Mouse (Mus musculus): Measurements from ENCODE around the gene Brinp1. TPM values are rescaled to one million over a fixed set of nuclear protein-coding genes. Genes with fewer than 3 reads are reported as not detected.
"Not testable (repeated sequence)": the region's sequence is repeated elsewhere in the genome, so short reads cannot be mapped to it uniquely, and the experiment has no call there.

Gene Brinp1
- polyA plus RNA-seq, 1 experiment from 2014 or later: 2.4 TPM

- no peaks in the 10 kb centered on the region for H3K27me3 ChIP-seq (ENCODE audit: control insufficient read depth, insufficient read depth, low read length)
- no peak overlapping the region for H3K4me2 ChIP-seq (ENCODE audit: low read depth, severe bottlenecking)
- no peaks in the 10 kb centered on the region for H3K4me1 ChIP-seq (ENCODE audit: control insufficient read depth, insufficient read depth, low read length)
- no peaks in the 10 kb centered on the region for H3K36me3 ChIP-seq (ENCODE audit: control insufficient read depth, insufficient read depth, low read length)
- no peak overlapping the region for H3K27ac ChIP-seq (replicated peaks; ENCODE audit: low read depth, low read length)
- H3K4me3 ChIP-seq (ENCODE audit: low read depth, low read length): no peak overlapping the region
- DNase-seq (ENCODE audit: low spot score) (no peak), ATAC-seq (ENCODE audit: insufficient number of reproducible peaks, low FRiP score, low TSS enrichment, low read depth) (no peak)
- no peak overlapping the region for H3K9ac ChIP-seq (ENCODE audit: low read length)
- H3K9me3 ChIP-seq (ENCODE audit: control insufficient read depth, low read length): no peaks in the 10 kb centered on the region
- 84% methylated on average over 4 of the region's 4 CpGs for WGBS
Observed at GRCm38 (mm10) chr4:68865135-68865767, 88.9 kb downstream of the Brinp1 start.

GRCm38 (mm10) chr4:68864668-68865067, 89.5 kb downstream of the Brinp1 start:
- no peaks in the 10 kb centered on the region for H3K36me3 ChIP-seq (ENCODE audit: control insufficient read depth, insufficient read depth, low read length)
- DNase-seq (ENCODE audit: low spot score) (no peak), ATAC-seq (ENCODE audit: insufficient number of reproducible peaks, low FRiP score, low TSS enrichment, low read depth) (no peak)
- H3K4me3 ChIP-seq (ENCODE audit: low read depth, low read length): no peak overlapping the region
- no peak overlapping the region for H3K27ac ChIP-seq (replicated peaks; ENCODE audit: low read depth, low read length)
- no peak overlapping the region for H3K9ac ChIP-seq (ENCODE audit: low read length)
- H3K4me1 ChIP-seq (ENCODE audit: control insufficient read depth, insufficient read depth, low read length): no peaks in the 10 kb centered on the region
- no peaks in the 10 kb centered on the region for H3K27me3 ChIP-seq (ENCODE audit: control insufficient read depth, insufficient read depth, low read length)
- WGBS: 94% methylated on average over 2 of the region's 2 CpGs
- H3K9me3 ChIP-seq (ENCODE audit: control insufficient read depth, low read length): no peaks in the 10 kb centered on the region
- no peak overlapping the region for H3K4me2 ChIP-seq (ENCODE audit: low read depth, severe bottlenecking)

- ATAC-seq (ENCODE audit: insufficient number of reproducible peaks, low FRiP score, low TSS enrichment, low read depth) (no peak), DNase-seq (ENCODE audit: low spot score) (no peak)
- Histone ChIP-seq H3K9me3 (ENCODE audit: control insufficient read depth, low read length) (no peaks in the 10 kb centered on the region), H3K4me2 (ENCODE audit: low read depth, severe bottlenecking) (no peak overlapping the region), H3K27ac (replicated peaks; ENCODE audit: low read depth, low read length) (no peak overlapping the region), H3K36me3 (ENCODE audit: control insufficient read depth, insufficient read depth, low read length) (no peaks in the 10 kb centered on the region), H3K4me3 (ENCODE audit: low read depth, low read length) (no peak overlapping the region), H3K27me3 (ENCODE audit: control insufficient read depth, insufficient read depth, low read length) (no peaks in the 10 kb centered on the region), H3K4me1 (ENCODE audit: control insufficient read depth, insufficient read depth, low read length) (no peaks in the 10 kb centered on the region), H3K9ac (ENCODE audit: low read length) (no peak overlapping the region)
- 38% methylated on average over 1 of the region's 1 CpGs for WGBS
Observed at GRCm38 (mm10) chr4:68856868-68857267, 97.3 kb downstream of the Brinp1 start.

- no peaks in the 10 kb centered on the region for H3K27me3 ChIP-seq (ENCODE audit: control insufficient read depth, insufficient read depth, low read length)
- 72% methylated on average over 3 of the region's 3 CpGs for WGBS
Observed at GRCm38 (mm10) chr4:68849671-68850070, 104.5 kb downstream of the Brinp1 start.

GRCm38 (mm10) chr4:68846976-68847375, 107.2 kb downstream of the Brinp1 start:
- H3K4me3 ChIP-seq (ENCODE audit: low read depth, low read length): no peak overlapping the region
- H3K4me2 ChIP-seq (ENCODE audit: low read depth, severe bottlenecking): no peak overlapping the region
- no peaks in the 10 kb centered on the region for H3K4me1 ChIP-seq (ENCODE audit: control insufficient read depth, insufficient read depth, low read length)
- no peak overlapping the region for H3K9ac ChIP-seq (ENCODE audit: low read length)
- H3K36me3 ChIP-seq (ENCODE audit: control insufficient read depth, insufficient read depth, low read length): no peaks in the 10 kb centered on the region
- H3K27ac ChIP-seq (replicated peaks; ENCODE audit: low read depth, low read length): no peak overlapping the region
- 76% methylated on average over 1 of the region's 1 CpGs for WGBS
- DNase-seq (ENCODE audit: low spot score): no peak
- no peak for ATAC-seq (ENCODE audit: insufficient number of reproducible peaks, low FRiP score, low TSS enrichment, low read depth)
- no peaks in the 10 kb centered on the region for H3K27me3 ChIP-seq (ENCODE audit: control insufficient read depth, insufficient read depth, low read length)
- no peaks in the 10 kb centered on the region for H3K9me3 ChIP-seq (ENCODE audit: control insufficient read depth, low read length)

More at GRCm38 (mm10) chr4:68849671-68850070, 104.5 kb downstream of the Brinp1 start:
- Histone ChIP-seq H3K9ac (ENCODE audit: low read length) (no peak overlapping the region), H3K4me2 (ENCODE audit: low read depth, severe bottlenecking) (no peak overlapping the region), H3K9me3 (ENCODE audit: control insufficient read depth, low read length) (no peaks in the 10 kb centered on the region), H3K4me1 (ENCODE audit: control insufficient read depth, insufficient read depth, low read length) (no peaks in the 10 kb centered on the region), H3K36me3 (ENCODE audit: control insufficient read depth, insufficient read depth, low read length) (no peaks in the 10 kb centered on the region), H3K27ac (replicated peaks; ENCODE audit: low read depth, low read length) (no peak overlapping the region), H3K4me3 (ENCODE audit: low read depth, low read length) (no peak overlapping the region)
- DNase-seq (ENCODE audit: low spot score) (no peak), ATAC-seq (ENCODE audit: insufficient number of reproducible peaks, low FRiP score, low TSS enrichment, low read depth) (no peak)

GRCm38 (mm10) chr4:68845964-68846363, 108.2 kb downstream of the Brinp1 start:
- Histone ChIP-seq H3K27me3 (ENCODE audit: control insufficient read depth, insufficient read depth, low read length) (no peaks in the 10 kb centered on the region), H3K4me3 (ENCODE audit: low read depth, low read length) (no peak overlapping the region), H3K9me3 (ENCODE audit: control insufficient read depth, low read length) (no peaks in the 10 kb centered on the region), H3K4me2 (ENCODE audit: low read depth, severe bottlenecking) (no peak overlapping the region), H3K9ac (ENCODE audit: low read length) (no peak overlapping the region), H3K36me3 (ENCODE audit: control insufficient read depth, insufficient read depth, low read length) (no peaks in the 10 kb centered on the region), H3K27ac (replicated peaks; ENCODE audit: low read depth, low read length) (no peak overlapping the region), H3K4me1 (ENCODE audit: control insufficient read depth, insufficient read depth, low read length) (no peaks in the 10 kb centered on the region)
- WGBS: 59% methylated on average over 3 of the region's 3 CpGs
- ATAC-seq (ENCODE audit: insufficient number of reproducible peaks, low FRiP score, low TSS enrichment, low read depth): no peak
- peak; percentile 57 for DNase-seq (ENCODE audit: low spot score)

GRCm38 (mm10) chr4:68813997-68814396, 140.2 kb downstream of the Brinp1 start:
- not testable (repeated sequence) for H3K4me3 ChIP-seq (ENCODE audit: low read depth, low read length); H3K9ac ChIP-seq (ENCODE audit: low read length); H3K27ac ChIP-seq (replicated peaks; ENCODE audit: low read depth, low read length); DNase-seq (ENCODE audit: low spot score); H3K4me1 ChIP-seq (ENCODE audit: control insufficient read depth, insufficient read depth, low read length); H3K4me2 ChIP-seq (ENCODE audit: low read depth, severe bottlenecking); ATAC-seq (ENCODE audit: insufficient number of reproducible peaks, low FRiP score, low TSS enrichment, low read depth); H3K27me3 ChIP-seq (ENCODE audit: control insufficient read depth, insufficient read depth, low read length); H3K9me3 ChIP-seq (ENCODE audit: control insufficient read depth, low read length); H3K36me3 ChIP-seq (ENCODE audit: control insufficient read depth, insufficient read depth, low read length)

GRCm38 (mm10) chr4:68806502-68806901, 147.7 kb downstream of the Brinp1 start:
- Histone ChIP-seq H3K36me3 (ENCODE audit: control insufficient read depth, insufficient read depth, low read length) (no peaks in the 10 kb centered on the region), H3K9ac (ENCODE audit: low read length) (no peak overlapping the region), H3K4me2 (ENCODE audit: low read depth, severe bottlenecking) (no peak overlapping the region), H3K4me1 (ENCODE audit: control insufficient read depth, insufficient read depth, low read length) (no peaks in the 10 kb centered on the region), H3K9me3 (ENCODE audit: control insufficient read depth, low read length) (no peaks in the 10 kb centered on the region), H3K4me3 (ENCODE audit: low read depth, low read length) (no peak overlapping the region), H3K27me3 (ENCODE audit: control insufficient read depth, insufficient read depth, low read length) (no peaks in the 10 kb centered on the region), H3K27ac (replicated peaks; ENCODE audit: low read depth, low read length) (no peak overlapping the region)
- no peak for ATAC-seq (ENCODE audit: insufficient number of reproducible peaks, low FRiP score, low TSS enrichment, low read depth)
- WGBS: 73% methylated on average over 3 of the region's 3 CpGs
- DNase-seq (ENCODE audit: low spot score): no peak

All from limb, embryonic 11.5 days (tissue).